Mouse (Mus musculus): ENCODE measurements around the gene Pemt.

The Pemt gene

GRCm38 (mm10) chr11:60046058-60046735 is at the start of gene Pemt:
Gene Pemt (minus strand): TSS chr11:60046489.
- DNase-seq (ENCODE audit: low spot score), result peak; percentile 94

- DNase-seq (ENCODE audit: low spot score), result no peak
Measured at GRCm38 (mm10) chr11:60094909-60095810, 48.9 kb upstream of the Pemt start.

- no peak for DNase-seq (ENCODE audit: low spot score)
Measured at GRCm38 (mm10) chr11:60093984-60094587, 47.8 kb upstream of the Pemt start.

- no peak for DNase-seq (ENCODE audit: low spot score)
Measured at GRCm38 (mm10) chr11:60093227-60093626, 46.9 kb upstream of the Pemt start.

DNA sequence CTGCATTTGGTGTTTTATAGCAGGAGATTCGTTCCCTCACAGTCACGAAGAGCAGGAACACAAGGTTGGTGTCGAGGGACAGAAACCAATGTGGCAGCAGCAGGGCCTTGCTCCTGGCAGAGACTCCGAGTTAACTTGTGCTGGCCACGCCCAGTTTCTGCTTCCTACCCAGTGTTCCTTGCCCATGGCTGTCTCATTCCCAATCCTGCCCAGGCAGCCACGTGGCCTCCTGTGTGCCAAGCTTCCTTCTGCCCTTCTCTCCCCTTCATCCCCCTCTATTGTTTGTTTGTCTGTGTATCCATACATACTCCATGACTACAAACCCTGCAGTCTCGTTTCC is 45.1 kb upstream of the Pemt start:
- no peak for DNase-seq (ENCODE audit: low spot score)

DNA sequence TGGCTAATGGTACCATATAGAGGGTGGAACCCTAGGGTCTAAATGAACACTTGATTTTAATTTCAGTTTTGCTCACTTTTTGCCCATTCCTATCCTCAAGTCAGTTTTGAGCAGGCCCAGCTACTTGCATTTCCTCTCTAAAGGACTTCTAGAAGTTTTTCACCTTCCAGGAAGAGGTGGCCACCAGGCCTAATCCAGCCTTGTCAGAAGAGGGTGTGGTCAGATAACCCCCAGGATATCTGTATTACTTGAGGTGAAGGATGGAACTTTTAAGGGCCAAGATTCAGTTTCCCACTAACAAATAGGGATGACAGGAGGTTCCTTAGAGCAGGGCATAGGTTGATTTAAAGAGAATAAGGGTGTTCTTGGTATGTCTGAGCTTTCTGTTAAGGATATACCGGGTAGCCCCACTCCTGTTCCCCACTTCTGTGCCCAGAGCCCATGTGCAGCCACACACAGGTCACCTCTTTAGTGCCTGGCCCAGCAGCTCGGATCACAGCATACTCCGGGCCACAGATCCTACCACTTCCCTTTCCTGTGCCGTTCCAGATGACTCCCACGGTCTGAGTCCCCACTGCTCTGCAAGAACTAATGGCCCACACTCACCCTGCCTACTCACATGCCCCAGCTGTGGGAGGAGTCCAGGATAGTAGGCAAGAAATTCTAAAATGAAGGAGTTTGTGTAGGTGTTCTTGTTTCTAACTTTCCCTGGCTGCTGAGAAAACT is 44.6 kb upstream of the Pemt start:
- no peak for DNase-seq (ENCODE audit: low spot score)

DNA sequence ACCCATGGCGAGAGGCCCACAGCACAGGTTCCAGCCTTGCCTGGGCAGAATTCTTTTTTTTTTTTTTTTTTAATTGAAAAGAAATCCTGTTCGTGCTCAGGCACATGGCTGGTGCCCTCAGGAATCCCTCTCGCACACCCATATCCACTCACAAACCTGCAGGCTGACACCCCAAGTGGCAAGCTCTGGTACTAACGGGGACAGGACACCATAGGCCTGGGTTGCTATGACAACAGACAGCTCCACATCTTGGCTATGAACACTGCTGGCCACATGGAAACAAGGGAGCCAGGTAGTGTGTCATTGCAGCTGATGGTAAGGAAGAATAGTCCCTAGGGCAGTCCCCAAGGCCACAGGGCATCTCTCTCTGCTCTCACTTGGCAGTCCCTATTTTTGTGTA is 42.7 kb upstream of the Pemt start:
- no peak for DNase-seq (ENCODE audit: low spot score)

GRCm38 (mm10) chr11:60086676-60087075 is 40.4 kb upstream of the Pemt start:
- DNase-seq (ENCODE audit: low spot score), result peak; percentile 47

GRCm38 (mm10) chr11:60084589-60084988 is 38.3 kb upstream of the Pemt start:
- peak; percentile 53 for DNase-seq (ENCODE audit: low spot score)

DNA sequence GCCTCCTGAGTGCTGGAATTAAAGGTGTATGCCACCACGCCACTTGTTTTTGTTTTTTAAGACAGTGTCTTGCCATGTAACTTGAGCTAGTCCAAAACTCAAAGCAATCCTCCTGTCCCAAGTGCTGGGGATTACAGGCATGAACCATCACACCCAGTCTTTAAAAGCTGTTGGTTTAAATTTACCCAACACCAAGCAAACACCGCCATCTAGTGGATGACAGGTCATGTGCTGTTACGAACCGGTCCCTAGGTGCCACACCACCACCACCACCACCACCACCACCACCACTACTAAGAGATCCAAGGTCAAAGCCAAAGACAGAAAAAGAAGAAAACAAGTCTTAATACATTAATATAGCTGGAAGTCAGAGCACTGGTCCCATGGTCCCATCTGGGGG is 30.5 kb upstream of the Pemt start:
- peak; percentile 77 for DNase-seq (ENCODE audit: low spot score)

GRCm38 (mm10) chr11:60076183-60076582 is 29.9 kb upstream of the Pemt start:
- no peak for DNase-seq (ENCODE audit: low spot score)

DNA sequence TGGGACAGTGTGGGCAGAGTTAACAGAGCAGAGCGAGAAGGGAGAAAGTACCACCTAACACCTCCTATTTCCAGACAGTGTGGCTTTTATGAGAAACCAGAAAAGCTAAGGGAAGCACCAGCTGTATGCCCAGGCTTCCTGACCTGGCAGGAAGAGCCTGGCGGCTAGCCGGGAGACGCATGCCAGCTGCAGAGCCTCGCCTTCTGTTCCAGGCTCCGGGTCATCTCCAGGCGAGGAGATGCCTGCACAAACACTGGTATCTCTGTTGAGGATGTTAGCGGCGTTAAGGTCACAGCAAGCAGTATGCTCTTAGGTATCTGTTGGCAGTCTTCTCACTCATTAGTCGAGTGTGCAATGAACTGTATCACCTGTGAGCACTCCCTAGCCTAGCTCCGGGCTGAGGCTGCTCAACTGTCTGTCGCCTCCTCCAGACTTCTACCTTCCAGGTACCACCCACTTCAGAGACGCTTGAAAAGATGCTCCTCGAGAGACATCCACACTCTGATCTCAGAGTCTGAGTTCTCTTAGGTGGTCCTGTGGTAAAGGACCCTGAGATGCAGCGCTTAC is 27.7 kb upstream of the Pemt start:
- no peak for DNase-seq (ENCODE audit: low spot score)

DNA sequence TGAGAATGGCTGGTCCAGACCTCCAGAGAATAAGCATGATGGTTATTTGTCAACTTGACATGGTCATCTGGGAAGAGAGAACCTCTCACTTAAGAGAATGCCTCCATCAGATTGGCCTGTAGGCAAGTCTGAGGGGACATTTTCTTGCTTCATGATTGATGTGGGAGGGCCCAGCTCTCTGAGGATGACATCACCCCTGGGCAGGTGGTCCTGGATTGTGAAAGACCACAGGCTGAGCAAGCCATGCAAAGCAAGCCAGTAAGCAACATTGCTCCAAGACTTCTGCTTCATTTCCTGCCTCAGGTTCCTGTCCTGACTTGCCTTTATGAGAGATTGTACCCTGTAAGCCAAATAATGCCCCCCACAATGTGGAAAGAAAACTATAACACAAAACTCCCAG is 26.8 kb upstream of the Pemt start:
- no peak for DNase-seq (ENCODE audit: low spot score)

GRCm38 (mm10) chr11:60071221-60071620 is 24.9 kb upstream of the Pemt start:
- DNase-seq (ENCODE audit: low spot score), result no peak

DNA sequence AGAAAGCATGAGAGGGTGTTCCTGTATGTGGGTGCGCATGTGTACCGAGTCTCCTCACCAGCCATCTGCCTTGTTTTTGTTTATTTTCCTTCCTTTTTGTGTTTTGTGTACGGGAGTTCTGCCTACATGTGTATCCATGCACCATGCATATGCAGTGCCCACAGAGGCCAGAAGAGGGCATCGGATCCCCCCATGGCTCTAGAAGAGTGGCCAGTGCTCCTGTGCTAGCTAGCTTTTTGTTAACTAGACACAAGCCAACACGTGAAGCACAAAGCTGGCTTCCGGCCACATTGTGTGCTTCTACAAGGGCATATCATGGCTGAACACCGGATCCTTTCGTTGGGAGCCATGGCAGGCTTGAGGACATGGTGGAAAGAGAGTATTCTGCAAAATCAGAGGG is 24.3 kb upstream of the Pemt start:
- DNase-seq (ENCODE audit: low spot score), result peak; percentile 52

DNA sequence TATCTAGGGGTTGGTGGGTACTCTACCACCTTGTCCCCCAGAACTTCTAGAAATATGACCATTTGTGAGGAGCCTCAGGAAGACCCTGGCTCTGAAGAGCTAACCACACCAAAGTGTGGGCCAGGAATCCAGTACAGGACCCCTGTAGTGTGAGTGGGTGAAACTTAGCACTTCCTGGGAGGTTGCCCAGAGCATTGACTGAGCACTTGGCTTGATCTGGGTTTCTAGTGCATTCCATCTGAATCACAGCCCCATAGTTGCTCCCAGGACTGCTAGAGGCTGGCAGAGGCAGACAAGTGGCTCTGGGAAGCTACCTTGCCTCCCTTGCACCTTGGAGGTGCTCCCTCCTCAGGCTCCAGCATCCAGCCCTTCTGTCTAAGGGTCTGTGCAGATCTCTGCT is 22.3 kb upstream of the Pemt start:
- no peak for DNase-seq (ENCODE audit: low spot score)

- DNase-seq (ENCODE audit: low spot score), result no peak
Measured at GRCm38 (mm10) chr11:60067646-60068045, 21.4 kb upstream of the Pemt start.

GRCm38 (mm10) chr11:60065267-60065666 is 19.0 kb upstream of the Pemt start:
- DNase-seq (ENCODE audit: low spot score), result no peak

GRCm38 (mm10) chr11:60061504-60062006 is 15.3 kb upstream of the Pemt start:
- no peak for DNase-seq (ENCODE audit: low spot score)

DNA sequence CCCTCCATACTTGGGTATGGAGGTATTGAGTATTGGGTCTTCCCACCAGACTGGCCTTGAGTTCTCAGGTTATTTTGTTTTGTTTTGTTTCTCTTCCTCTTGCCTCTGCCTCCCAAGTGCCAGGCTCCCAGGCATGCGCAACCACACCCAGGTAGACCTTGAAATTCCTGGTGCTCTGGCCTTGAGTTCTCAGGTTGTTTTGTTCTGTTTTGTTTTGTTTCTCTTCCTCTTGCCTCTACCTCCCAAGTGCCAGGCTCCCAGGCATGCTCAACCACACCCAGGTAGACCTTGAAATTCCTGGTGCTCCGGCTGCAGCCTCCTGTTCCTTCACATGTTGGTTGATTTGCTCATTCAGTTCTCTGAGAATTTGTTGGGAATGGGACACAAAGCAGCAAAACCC is 13.7 kb upstream of the Pemt start:
- no peak for DNase-seq (ENCODE audit: low spot score)

DNA sequence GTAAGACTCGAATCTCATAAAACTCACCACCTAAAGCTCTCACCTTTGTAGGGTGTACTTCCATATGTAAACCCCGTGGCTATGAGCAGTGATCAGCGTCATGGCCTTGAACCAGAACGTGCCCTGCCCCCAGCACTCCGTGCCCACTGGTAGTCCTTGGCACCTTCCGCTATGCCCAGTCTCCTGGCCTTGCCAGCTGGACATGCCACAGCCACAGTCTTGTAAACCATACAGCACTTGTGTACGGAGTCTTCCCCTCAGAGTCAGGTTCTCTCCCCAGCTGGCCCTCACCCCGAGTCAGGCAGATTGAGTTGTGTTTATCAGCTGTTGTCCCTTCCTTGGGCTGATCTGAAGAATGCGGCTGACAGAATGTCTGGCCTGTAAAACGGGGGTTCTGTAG is 12.2 kb upstream of the Pemt start:
- DNase-seq (ENCODE audit: low spot score), result no peak

DNA sequence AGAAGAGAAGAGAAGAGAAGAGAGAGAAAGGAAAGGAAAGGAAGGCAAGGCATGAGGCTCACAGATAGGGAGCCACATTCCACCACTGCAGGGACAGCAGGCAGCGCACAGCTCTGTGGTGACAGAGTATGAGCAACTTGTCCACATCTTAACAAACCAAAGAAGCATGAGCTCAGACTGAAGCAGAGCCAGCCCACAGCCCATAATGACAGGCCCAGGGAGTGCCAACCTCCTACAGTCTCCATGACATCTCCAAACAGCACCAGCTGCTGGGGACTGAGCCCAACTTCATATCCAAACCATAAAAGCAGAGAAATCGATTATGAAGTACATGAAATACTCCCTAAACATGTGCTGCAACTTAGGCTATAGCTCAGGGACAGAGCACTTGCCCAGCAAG is 11.7 kb upstream of the Pemt start:
- no peak for DNase-seq (ENCODE audit: low spot score)

All from urinary bladder, postnatal 14 days (tissue).